Mouse (Mus musculus): Measurements from ENCODE around the gene Glo1. TPM values are rescaled to one million over a fixed set of nuclear protein-coding genes. Genes with fewer than 3 reads are reported as not detected.

Gene Glo1
- polyA plus RNA-seq, 1 experiment from 2014 or later: 210 TPM

DNA sequence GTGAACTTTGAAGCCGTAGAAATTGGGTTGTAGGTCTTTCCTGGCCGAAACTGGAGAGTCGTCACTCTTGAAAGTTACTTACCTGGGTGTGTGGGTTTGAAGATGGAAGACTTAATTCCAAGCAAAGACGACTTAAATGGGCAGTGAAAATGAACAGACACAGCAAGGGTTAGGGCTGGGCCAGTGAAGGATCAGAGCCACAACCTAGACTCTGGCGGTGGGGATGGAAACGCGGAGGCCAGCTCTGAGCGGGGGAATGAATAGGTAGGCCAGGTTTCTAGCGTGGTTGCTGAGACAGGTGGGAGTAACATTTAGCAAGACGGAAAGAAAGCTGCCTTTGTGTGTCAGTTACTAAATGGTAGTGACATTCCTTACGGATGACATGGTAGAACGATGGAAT is 49.7 kb downstream of the Glo1 start:
- no peaks in the 10 kb centered on the region for H3K27me3 ChIP-seq (replicated peaks; ENCODE audit: control insufficient read depth, insufficient read depth, low read length)
- peak overlapping the region; percentile 77 for H3K9ac ChIP-seq (ENCODE audit: low read length)
- no peak overlapping the region for H3K27ac ChIP-seq (ENCODE audit: low read depth, low read length)
- no peaks in the 10 kb centered on the region for H3K9me3 ChIP-seq (replicated peaks; ENCODE audit: control insufficient read depth, low read length)
- peak overlapping the region; percentile 78 for H3K4me2 ChIP-seq (ENCODE audit: low read length)
- H3K4me3 ChIP-seq (ENCODE audit: low read depth, low read length): peak overlapping the region; percentile 57
- no peaks in the 10 kb centered on the region for H3K36me3 ChIP-seq (ENCODE audit: control insufficient read depth, insufficient read depth, low read length)
- ATAC-seq (no peak), DNase-seq (ENCODE audit: low spot score) (no peak)
- peaks cover 20% of the 10 kb centered on the region for H3K4me1 ChIP-seq (ENCODE audit: control insufficient read depth, insufficient read depth, low read length)
- WGBS: 66% methylated on average over 12 of the region's 12 CpGs

DNA sequence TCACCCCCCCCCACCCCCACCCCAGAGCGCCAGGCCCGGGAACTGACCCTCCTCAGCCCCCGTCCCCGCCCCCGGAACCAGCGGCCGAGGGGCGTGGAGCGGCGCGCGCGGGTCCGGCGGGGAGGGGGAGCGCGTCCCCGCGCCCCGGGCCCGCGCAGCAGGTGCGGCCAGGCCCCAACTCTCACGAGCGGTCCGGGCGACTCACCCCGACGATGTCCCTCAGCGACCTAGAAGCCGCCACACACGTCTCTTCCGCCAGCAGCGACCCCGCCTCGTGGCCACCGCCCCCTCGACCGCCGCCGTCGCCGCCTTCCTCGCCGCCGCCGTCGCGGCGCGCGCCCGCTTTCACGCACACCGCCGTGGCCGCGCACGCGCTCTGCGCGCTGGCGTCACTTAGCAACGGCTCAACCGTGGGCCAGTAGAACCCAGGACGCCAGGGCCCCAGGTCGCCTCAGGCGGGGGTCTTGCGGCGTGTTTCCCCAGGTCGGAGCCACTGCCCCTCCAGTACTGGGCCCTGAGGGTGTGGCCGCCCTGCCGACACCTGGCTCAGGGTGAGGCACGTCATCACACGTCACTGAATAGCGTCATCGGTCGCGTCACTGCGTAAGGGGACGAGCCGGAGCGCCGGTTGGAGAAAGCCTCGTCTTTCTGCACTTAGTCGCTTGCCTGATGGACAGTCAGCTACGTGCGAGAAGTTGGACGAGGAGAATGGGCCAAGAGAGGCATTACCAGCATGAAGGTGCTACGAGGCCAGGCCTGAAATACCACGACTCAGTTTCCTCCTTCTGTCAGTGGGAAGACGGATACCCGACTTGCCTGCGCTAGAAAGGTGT is 50.5 kb downstream of the Glo1 start, which contains the start of gene Btbd9:
Gene Btbd9, minus strand, starts transcription at position 548 of the 833 bp plus-strand sequence.
- H3K4me1 ChIP-seq (ENCODE audit: control insufficient read depth, insufficient read depth, low read length): peaks cover 20% of the 10 kb centered on the region
- peak within 1 kb of the TSS; percentile 77 for H3K9ac ChIP-seq (ENCODE audit: low read length)
- peak within 1 kb of the TSS; percentile 57 for H3K4me3 ChIP-seq (ENCODE audit: low read depth, low read length)
- DNase-seq (ENCODE audit: low spot score) (peak; percentile 92), ATAC-seq (peak; percentile 95)
- no peaks in the 10 kb centered on the region for H3K27me3 ChIP-seq (replicated peaks; ENCODE audit: control insufficient read depth, insufficient read depth, low read length)
- no peaks in the 10 kb centered on the region for H3K9me3 ChIP-seq (replicated peaks; ENCODE audit: control insufficient read depth, low read length)
- H3K4me2 ChIP-seq (ENCODE audit: low read length): peak within 1 kb of the TSS; percentile 78
- H3K27ac ChIP-seq (ENCODE audit: low read depth, low read length): peak within 1 kb of the TSS; percentile 84
- under 1% methylated on average over 78 of the region's 94 CpGs for WGBS
- H3K36me3 ChIP-seq (ENCODE audit: control insufficient read depth, insufficient read depth, low read length): no peaks in the 10 kb centered on the region

DNA sequence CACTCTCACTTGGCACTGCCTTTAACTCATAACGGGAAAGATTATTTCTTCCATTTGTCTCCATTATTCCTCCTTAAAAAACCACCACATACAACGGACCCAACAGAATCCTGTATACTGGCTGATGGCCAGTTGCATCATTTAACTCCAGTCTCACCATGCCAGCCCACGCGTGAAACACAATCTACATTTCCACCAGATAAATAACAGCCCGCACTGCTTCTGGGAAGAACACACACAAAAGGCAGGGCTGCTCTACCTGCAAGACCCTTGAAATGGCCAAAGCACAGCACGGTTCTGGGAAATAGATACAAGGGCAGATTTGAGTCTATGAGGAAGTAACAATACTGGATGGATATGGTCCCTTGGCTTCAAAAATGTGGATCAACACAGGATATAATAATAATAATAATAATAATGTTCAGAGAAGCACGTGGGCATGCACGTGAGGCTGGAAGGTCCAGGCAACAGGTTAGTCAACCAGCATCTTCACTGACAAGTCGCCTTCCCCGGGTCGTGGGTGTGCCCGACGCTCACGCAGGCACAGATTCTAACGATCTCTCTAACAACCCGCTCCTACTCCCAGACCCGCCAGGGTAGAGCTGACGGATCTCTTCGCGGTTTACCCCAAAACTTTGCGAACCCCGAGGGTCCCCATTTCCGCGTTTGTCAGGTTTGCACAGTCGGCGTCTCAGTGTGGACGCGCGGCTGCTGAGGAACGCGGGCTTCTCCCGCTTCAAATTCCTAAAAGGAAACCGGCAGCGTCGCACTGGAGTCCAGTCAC is 51.4 kb downstream of the Glo1 start:
- H3K9ac ChIP-seq (ENCODE audit: low read length): peak overlapping the region; percentile 77
- peaks cover 20% of the 10 kb centered on the region for H3K4me1 ChIP-seq (ENCODE audit: control insufficient read depth, insufficient read depth, low read length)
- ATAC-seq: no peak; the same call in 1 of the 2 replicates
- 5% methylated on average over 35 of the region's 35 CpGs for WGBS
- no peak for DNase-seq (ENCODE audit: low spot score)
- no peaks in the 10 kb centered on the region for H3K9me3 ChIP-seq (replicated peaks; ENCODE audit: control insufficient read depth, low read length)
- peak overlapping the region; percentile 84; the same call in 1 of the 2 replicates for H3K27ac ChIP-seq (ENCODE audit: low read depth, low read length)
- peak overlapping the region; percentile 57 for H3K4me3 ChIP-seq (ENCODE audit: low read depth, low read length)
- H3K4me2 ChIP-seq (ENCODE audit: low read length): peak overlapping the region; percentile 78
- no peaks in the 10 kb centered on the region for H3K36me3 ChIP-seq (ENCODE audit: control insufficient read depth, insufficient read depth, low read length)
- H3K27me3 ChIP-seq (replicated peaks; ENCODE audit: control insufficient read depth, insufficient read depth, low read length): no peaks in the 10 kb centered on the region

DNA sequence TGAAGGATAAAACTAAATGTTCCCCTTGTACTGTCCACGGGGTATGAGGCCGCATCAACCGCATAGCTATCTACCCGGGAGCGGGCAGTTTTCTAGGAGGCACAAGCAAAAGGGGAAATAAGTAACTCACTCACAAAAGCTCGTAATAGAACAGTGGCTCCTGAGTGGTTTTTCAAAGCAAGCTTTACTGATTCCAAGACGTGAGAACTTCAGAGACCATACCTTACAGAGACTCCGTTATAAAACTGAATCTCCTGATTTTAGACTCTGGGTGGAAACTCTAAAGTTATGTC is 51.9 kb downstream of the Glo1 start:
- Histone ChIP-seq H3K9ac (ENCODE audit: low read length) (peak overlapping the region; percentile 77), H3K9me3 (replicated peaks; ENCODE audit: control insufficient read depth, low read length) (no peaks in the 10 kb centered on the region), H3K4me2 (ENCODE audit: low read length) (peak overlapping the region; percentile 78), H3K4me3 (ENCODE audit: low read depth, low read length) (peak overlapping the region; percentile 57; the same call in 1 of the 2 replicates), H3K27me3 (replicated peaks; ENCODE audit: control insufficient read depth, insufficient read depth, low read length) (no peaks in the 10 kb centered on the region), H3K4me1 (ENCODE audit: control insufficient read depth, insufficient read depth, low read length) (peaks cover 20% of the 10 kb centered on the region), H3K36me3 (ENCODE audit: control insufficient read depth, insufficient read depth, low read length) (no peaks in the 10 kb centered on the region), H3K27ac (ENCODE audit: low read depth, low read length) (no peak overlapping the region)
- DNase-seq (ENCODE audit: low spot score) (no peak), ATAC-seq (no peak)
- 75% methylated on average over 8 of the region's 8 CpGs for WGBS

DNA sequence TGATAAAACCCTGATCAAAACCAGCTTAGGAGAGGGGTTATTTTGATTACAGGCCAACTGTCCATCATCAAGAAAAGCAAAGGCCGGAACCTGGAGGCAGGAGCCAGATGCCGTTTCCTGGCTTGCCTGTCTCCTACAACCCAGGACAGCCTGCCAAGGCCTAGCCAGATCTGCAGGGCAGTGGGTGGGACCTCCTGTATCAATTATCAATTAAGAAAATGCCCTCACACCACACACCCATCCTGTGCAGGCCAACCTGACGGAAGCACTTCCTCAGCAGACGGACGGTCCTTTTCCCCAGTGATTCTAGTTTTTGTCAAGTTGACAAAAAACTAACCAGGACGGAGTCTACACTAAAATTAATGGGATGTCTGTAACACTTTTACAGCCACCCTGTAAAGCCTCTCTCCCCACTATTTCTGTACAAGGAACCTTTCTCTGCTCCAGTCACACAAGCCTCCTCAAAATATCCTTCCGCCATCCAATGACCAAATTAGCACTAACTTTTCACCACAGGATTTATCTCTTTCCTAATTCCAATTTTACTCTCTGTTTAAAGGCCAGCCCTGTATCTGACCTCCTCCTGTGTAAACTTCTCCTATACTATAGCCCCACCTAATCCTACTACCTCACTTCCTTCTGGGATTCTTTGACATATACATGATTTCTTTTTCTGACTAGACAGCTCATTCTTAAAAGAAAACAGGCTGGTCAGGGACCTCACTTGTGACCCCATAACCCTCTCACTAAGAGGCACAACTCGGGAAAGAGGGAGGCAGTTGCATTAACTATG is 52.5 kb downstream of the Glo1 start:
- H3K9ac ChIP-seq (ENCODE audit: low read length): peak overlapping the region; percentile 77
- H3K4me1 ChIP-seq (ENCODE audit: control insufficient read depth, insufficient read depth, low read length): peaks cover 20% of the 10 kb centered on the region
- no peaks in the 10 kb centered on the region for H3K27me3 ChIP-seq (replicated peaks; ENCODE audit: control insufficient read depth, insufficient read depth, low read length)
- no peaks in the 10 kb centered on the region for H3K9me3 ChIP-seq (replicated peaks; ENCODE audit: control insufficient read depth, low read length)
- no peaks in the 10 kb centered on the region for H3K36me3 ChIP-seq (ENCODE audit: control insufficient read depth, insufficient read depth, low read length)
- ATAC-seq (no peak), DNase-seq (ENCODE audit: low spot score) (no peak)
- peak overlapping the region; percentile 78; the same call in 1 of the 2 replicates for H3K4me2 ChIP-seq (ENCODE audit: low read length)
- H3K27ac ChIP-seq (ENCODE audit: low read depth, low read length): no peak overlapping the region
- H3K4me3 ChIP-seq (ENCODE audit: low read depth, low read length): no peak overlapping the region
- WGBS: 82% methylated on average over 8 of the region's 8 CpGs

DNA sequence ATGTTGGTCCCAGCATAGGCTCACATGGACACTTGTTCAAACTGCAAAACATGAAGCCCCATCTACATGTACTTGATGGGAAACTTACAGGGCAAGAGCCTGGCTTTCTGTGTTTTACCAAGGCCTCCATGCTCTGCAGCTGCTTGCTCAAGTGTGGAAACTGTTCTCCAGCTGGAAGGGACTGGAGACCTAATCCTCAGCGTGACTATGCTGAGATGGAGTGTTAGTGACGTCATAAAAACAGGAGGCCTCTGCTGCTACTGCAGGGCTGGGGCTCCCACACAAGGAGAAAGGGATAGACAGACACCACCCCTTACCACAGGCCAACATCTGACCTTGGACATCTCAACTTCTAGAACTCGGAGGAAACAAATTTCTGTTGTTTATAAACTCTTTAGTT is 55.7 kb downstream of the Glo1 start:
- Histone ChIP-seq H3K4me3 (ENCODE audit: low read depth, low read length) (no peak overlapping the region), H3K4me1 (ENCODE audit: control insufficient read depth, insufficient read depth, low read length) (peaks cover 11% of the 10 kb centered on the region), H3K27ac (ENCODE audit: low read depth, low read length) (no peak overlapping the region), H3K4me2 (ENCODE audit: low read length) (no peak overlapping the region), H3K9ac (ENCODE audit: low read length) (no peak overlapping the region), H3K36me3 (ENCODE audit: control insufficient read depth, insufficient read depth, low read length) (no peaks in the 10 kb centered on the region), H3K27me3 (replicated peaks; ENCODE audit: control insufficient read depth, insufficient read depth, low read length) (no peaks in the 10 kb centered on the region), H3K9me3 (replicated peaks; ENCODE audit: control insufficient read depth, low read length) (no peaks in the 10 kb centered on the region)
- WGBS: 79% methylated on average over 3 of the region's 3 CpGs
- DNase-seq (ENCODE audit: low spot score) (no peak), ATAC-seq (no peak)

DNA sequence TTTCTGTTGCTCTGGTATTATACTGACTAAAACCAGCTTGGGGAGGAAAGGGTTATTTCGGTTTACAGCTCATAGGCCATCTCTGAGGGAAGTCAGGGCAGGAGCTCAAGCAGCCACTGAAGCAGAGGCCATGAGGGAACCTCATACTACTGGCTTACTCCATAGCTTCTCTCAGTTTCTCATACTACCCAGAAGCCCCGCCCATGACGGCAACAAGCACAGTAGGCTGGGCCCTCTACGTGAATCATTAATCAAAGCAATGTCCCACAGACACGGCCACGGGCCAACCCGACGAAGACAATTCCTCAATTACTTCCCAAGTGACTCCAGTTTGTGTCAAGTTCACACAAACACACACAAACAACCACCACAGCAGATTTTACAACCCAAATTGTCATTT is 56.5 kb downstream of the Glo1 start:
- no peaks in the 10 kb centered on the region for H3K27me3 ChIP-seq (replicated peaks; ENCODE audit: control insufficient read depth, insufficient read depth, low read length)
- DNase-seq (ENCODE audit: low spot score) (no peak), ATAC-seq (no peak)
- H3K4me1 ChIP-seq (ENCODE audit: control insufficient read depth, insufficient read depth, low read length): peaks cover 10% of the 10 kb centered on the region
- no peak overlapping the region for H3K27ac ChIP-seq (ENCODE audit: low read depth, low read length)
- no peaks in the 10 kb centered on the region for H3K9me3 ChIP-seq (replicated peaks; ENCODE audit: control insufficient read depth, low read length)
- 83% methylated on average over 8 of the region's 8 CpGs for WGBS
- no peak overlapping the region for H3K4me2 ChIP-seq (ENCODE audit: low read length)
- no peak overlapping the region for H3K4me3 ChIP-seq (ENCODE audit: low read depth, low read length)
- no peak overlapping the region for H3K9ac ChIP-seq (ENCODE audit: low read length)
- no peaks in the 10 kb centered on the region for H3K36me3 ChIP-seq (ENCODE audit: control insufficient read depth, insufficient read depth, low read length)

DNA sequence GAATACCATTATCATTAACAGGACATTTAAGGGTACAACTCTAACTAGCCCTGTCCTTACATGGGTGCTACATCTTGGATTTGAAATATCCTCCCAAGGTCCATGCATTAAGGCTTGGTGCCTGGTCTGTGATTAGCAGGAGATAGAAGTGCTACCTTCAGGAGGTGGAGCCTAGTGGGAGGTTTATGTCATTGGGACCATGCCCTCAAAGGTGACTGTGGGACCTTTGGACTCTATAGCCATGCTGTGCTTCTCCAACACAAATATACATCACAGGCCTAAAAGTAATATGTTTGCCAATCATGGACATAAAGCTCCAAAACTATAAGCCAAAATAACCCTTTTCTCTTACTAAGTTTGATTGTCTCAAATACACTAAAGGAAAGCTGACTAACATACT is 58.2 kb downstream of the Glo1 start:
- no peak overlapping the region for H3K4me2 ChIP-seq (ENCODE audit: low read length)
- DNase-seq (ENCODE audit: low spot score) (no peak), ATAC-seq (no peak)
- no peaks in the 10 kb centered on the region for H3K36me3 ChIP-seq (ENCODE audit: control insufficient read depth, insufficient read depth, low read length)
- H3K4me3 ChIP-seq (ENCODE audit: low read depth, low read length): no peak overlapping the region
- H3K4me1 ChIP-seq (ENCODE audit: control insufficient read depth, insufficient read depth, low read length): no peaks in the 10 kb centered on the region
- H3K27me3 ChIP-seq (replicated peaks; ENCODE audit: control insufficient read depth, insufficient read depth, low read length): no peaks in the 10 kb centered on the region
- no peaks in the 10 kb centered on the region for H3K9me3 ChIP-seq (replicated peaks; ENCODE audit: control insufficient read depth, low read length)
- no peak overlapping the region for H3K9ac ChIP-seq (ENCODE audit: low read length)
- no peak overlapping the region for H3K27ac ChIP-seq (ENCODE audit: low read depth, low read length)
